Mouse (Mus musculus): ENCODE measurements around the gene Mprip.

GRCm38 (mm10) chr11:59804409-59805110, 143.5 kb downstream of the Mprip start:
- no peak for TF ChIP-seq CTCF (IDR thresholded peaks at IDR 0.05; ENCODE audit: borderline replicate concordance, control insufficient read depth, extremely low read depth, insufficient read depth, low read length, poor library complexity)
- TF ChIP-seq POLR2A (IDR thresholded peaks at IDR 0.05; ENCODE audit: control insufficient read depth, extremely low read depth, insufficient read depth, low read length, poor library complexity): no peak

Measured in thymus, adult 2 months (tissue).